Mouse (Mus musculus) megakaryocyte, adult 5-6 weeks (primary cell): ENCODE results near the gene Hal. TPM values are rescaled to one million over a fixed set of nuclear protein-coding genes. Genes with fewer than 3 reads are reported as not detected.

Experiments
- ATAC-seq: 2 replicates; pipeline ENCODE4 v1.8.0; 2016; ENCODE audit warnings: mild to moderate bottlenecking, inconsistent platforms; ENCODE audit not compliant: poor library complexity, severe bottlenecking
- total RNA-seq, 2 experiments: library from RNA; stranded (forward) in 1 of 2; stranded (reverse) in 1 of 2; fragments of 153-499, 151-499 nt in 1 of 2; fragments of 221-1000, 200-1000 nt in 1 of 2; gene quantifications; 2 replicates each; pipeline versions ENCODE4 v1.2.3 to v1.2.4; 2015 to 2017

Gene Hal
- total RNA-seq, 2 experiments from 2014 or later: 10.2 to 14.1 TPM

GRCm38 (mm10) chr10:93559786-93560185 is 71.2 kb downstream of the Hal start:
- no peak for ATAC-seq

- peak; percentile 63 for ATAC-seq
Measured at GRCm38 (mm10) chr10:93564518-93565090, 76.0 kb downstream of the Hal start.

- peak; percentile 68 for ATAC-seq
Measured at GRCm38 (mm10) chr10:93567066-93567465, 78.5 kb downstream of the Hal start.

GRCm38 (mm10) chr10:93567841-93568566 is 79.4 kb downstream of the Hal start:
- ATAC-seq: no peak

GRCm38 (mm10) chr10:93568671-93569070 is 80.1 kb downstream of the Hal start:
- no peak for ATAC-seq

Other genes starting within 250 kb of the Hal start
- 27.1 and 29.4 TPM in 2 replicates for gene Elk3, start 177.6 kb upstream of the Hal start, total RNA-seq (2015)
- gene Elk3, start 177.6 kb upstream of the Hal start, total RNA-seq (2017): 19.8 and 22.6 TPM in 2 replicates
- gene Lta4h, start 35.4 kb upstream of the Hal start, total RNA-seq (2015): 297 and 307 TPM in 2 replicates
- gene Lta4h, start 35.4 kb upstream of the Hal start, total RNA-seq (2017): 232 and 285 TPM in 2 replicates
- not detected in 2 replicates for gene Amdhd1, start 51.3 kb downstream of the Hal start, total RNA-seq (2015)
- gene Amdhd1, start 51.3 kb downstream of the Hal start, total RNA-seq (2017): 0.37 TPM in 1 of 2 replicates, not detected in the other
- not detected in 2 replicates for gene Ccdc38, start 51.9 kb downstream of the Hal start, total RNA-seq (2015)
- gene Ccdc38, start 51.9 kb downstream of the Hal start, total RNA-seq (2017): 0.18 TPM in 1 of 2 replicates, not detected in the other
- gene Snrpf, start 100.9 kb downstream of the Hal start, total RNA-seq (2015): 89.2 and 95.8 TPM in 2 replicates
- gene Snrpf, start 100.9 kb downstream of the Hal start, total RNA-seq (2017): 127 and 139 TPM in 2 replicates
- 0.66 and 0.76 TPM in 2 replicates for gene Ntn4, start 151.9 kb downstream of the Hal start, total RNA-seq (2015)
- gene Ntn4, start 151.9 kb downstream of the Hal start, total RNA-seq (2017): 0.18 and 0.57 TPM in 2 replicates